Mouse (Mus musculus): ENCODE measurements at regions not wholly inside any gene's neighbourhood (a gene's known extent, or its start where the extent isn't known, plus 50 kb on each side); places are given as distances from the start of the nearest gene placed in this dataset.

GRCm38 (mm10) chr10:21773548-21773947, 108.4 kb upstream of the Sgk1 start:
- 0 out of 2 replicates have a peak, but pooled peaks have one; percentile 15 for ATAC-seq (replicated peaks; ENCODE audit: low read depth, poor library complexity, severe bottlenecking)

- no peak for ATAC-seq (replicated peaks; ENCODE audit: low read depth, poor library complexity, severe bottlenecking)
Measured at GRCm38 (mm10) chr10:21775441-21775840, 106.5 kb upstream of the Sgk1 start.

DNA sequence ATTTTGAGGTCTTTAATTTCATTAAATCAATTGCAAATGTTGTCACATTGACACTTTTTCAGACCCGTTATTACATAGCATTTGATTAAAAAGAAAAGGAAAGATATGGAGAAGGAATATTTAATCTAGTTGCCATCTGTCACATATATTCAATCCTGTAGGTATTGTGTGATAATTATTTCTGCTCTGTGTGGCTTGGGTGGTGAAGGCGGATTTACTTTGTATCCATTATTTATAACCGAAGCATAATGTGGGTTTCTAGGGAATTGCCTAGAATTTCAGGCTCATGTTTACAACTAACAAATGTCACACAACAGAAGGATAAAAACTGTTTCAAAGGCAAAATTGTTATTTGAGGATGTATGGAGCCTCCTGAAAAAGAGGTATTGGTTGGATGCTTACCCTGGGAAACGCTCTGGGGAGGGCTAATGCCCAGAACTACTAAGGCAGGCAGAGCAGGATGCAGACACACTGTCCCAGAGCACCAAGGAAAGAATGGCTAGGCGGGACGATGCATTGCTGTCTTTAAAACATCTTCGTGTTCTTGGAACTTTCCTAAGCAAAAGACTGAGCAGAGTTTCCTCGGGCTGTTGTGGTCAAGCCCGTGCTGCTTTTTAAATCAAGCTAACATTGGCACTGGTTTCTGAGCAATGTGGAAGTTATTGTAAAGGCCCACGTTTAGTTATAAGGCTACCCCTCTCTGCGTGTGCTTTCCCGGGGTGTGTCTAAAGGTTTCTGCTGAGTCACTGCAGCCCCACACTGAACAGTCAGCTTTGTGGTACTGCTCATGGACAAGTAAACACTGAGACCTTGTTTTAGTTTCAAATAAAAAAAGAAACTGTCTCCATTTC, 105.8 kb upstream of the Sgk1 start:
- peak; percentile 85 for ATAC-seq (replicated peaks; ENCODE audit: low read depth, poor library complexity, severe bottlenecking)

GRCm38 (mm10) chr10:21776762-21777080, 105.3 kb upstream of the Sgk1 start:
- ATAC-seq (replicated peaks; ENCODE audit: low read depth, poor library complexity, severe bottlenecking) = no peak

DNA sequence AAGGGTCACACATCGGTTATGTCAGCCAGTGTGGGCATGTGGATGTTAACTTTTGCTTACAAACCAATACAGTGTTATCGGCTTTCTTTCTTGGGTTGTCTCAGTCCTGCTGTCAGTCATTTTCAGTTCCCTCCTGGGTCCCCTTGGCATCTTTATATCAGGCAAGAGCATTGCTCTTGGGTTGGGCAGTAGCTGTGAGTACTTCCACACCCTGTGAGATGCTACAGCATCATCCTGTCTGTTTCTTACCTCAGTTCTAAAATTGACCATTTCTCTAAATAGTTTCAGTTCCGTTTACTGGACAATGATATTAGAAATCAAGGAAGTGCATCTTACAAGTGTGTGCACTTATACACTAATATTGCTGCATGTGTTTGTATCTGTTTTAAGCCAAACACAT, 104.9 kb upstream of the Sgk1 start:
- 0 out of 2 replicates have a peak, but pooled peaks have one; percentile 25 for ATAC-seq (replicated peaks; ENCODE audit: low read depth, poor library complexity, severe bottlenecking)

GRCm38 (mm10) chr10:21783478-21783877, 98.5 kb upstream of the Sgk1 start:
- ATAC-seq (replicated peaks; ENCODE audit: low read depth, poor library complexity, severe bottlenecking) = no peak

DNA sequence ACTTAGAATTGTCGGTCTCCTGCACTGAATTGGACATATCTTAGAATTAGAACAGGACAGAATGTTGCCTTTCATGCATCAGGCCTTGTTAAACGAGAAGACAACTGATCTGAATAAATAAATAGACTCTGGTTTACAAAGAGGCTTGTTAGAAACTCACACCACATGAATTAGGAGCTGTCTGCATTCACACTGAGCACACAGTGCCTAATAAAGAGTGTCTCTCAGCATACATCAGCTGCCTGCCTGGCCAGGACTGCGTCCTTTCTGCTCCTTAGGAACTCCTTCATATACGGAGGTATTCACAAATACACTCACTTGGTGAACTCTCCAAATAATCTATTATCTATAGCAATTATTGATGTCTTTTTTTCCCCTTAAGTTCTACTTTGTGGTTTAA, 96.9 kb upstream of the Sgk1 start:
- ATAC-seq (replicated peaks; ENCODE audit: low read depth, poor library complexity, severe bottlenecking) = no peak

DNA sequence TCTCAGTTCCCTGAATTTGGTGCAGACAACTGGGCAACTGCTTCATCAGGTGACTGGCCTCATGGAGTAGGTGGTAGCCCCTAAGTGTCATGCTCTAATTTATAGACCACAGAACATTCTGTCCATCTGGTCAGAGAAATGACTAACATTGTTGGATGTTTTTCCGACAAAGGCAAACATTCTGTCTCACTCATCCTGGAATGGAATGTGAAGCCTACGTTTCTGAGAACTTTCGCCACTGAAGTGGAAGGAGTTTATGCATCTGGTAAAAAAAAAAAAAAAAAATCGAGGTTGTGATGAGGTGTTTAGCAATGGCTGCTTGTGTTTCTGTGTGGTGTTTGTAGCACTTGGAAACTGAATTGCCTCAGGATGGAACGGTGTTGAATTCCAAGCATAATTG, 96.2 kb upstream of the Sgk1 start:
- no peak for ATAC-seq (replicated peaks; ENCODE audit: low read depth, poor library complexity, severe bottlenecking)

DNA sequence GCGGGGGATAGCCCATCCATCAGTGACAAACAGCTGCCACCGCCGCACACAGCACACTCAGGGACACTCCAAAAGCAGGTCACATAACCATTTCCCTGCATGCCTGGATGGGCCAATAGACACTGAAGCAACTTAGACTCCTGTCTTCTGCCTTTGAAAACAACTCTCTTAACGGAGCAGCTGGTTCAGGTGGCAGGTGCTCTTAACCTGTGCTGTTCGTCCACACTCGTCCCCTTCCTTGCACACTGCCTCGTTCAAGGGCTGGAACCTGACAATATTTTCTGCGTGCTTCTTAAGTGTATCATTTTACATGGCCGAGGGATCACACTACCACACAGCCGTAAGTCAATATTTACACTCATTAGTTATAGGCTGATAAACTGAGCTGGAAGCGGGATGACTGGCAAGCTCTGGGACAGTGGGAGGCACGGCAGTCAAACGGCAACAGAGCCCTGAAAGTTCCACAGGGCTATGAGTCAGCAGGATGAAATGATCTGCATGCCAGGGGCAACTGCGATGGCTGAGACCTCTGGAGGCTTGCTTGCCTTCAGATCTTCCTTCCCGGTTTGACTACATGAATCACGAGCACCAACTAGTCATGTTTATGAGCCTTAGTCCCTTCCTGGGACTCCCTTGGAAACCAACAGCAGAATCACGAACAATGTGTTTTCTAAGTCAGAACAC, 92.0 kb upstream of the Sgk1 start:
- no peak for ATAC-seq (replicated peaks; ENCODE audit: low read depth, poor library complexity, severe bottlenecking)

DNA sequence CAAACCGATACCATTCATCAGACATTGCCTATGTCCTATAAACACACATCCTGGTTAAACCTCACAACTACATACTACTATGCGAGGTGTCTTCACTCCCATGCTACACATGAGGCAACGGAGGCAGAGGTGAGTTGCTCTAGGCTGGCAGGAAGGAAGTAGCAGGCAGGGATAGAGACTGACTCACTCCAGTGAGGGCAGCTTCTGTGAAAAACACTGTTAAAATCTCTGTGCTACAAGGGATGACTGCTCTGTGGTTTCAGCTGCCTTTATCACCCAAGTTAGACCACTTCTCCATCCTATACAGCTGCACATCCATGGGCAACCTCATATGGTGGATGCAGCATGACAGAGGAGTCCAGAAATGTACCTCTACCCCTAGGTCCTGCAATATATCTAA, 91.0 kb upstream of the Sgk1 start:
- peak; percentile 71 for ATAC-seq (replicated peaks; ENCODE audit: low read depth, poor library complexity, severe bottlenecking)

DNA sequence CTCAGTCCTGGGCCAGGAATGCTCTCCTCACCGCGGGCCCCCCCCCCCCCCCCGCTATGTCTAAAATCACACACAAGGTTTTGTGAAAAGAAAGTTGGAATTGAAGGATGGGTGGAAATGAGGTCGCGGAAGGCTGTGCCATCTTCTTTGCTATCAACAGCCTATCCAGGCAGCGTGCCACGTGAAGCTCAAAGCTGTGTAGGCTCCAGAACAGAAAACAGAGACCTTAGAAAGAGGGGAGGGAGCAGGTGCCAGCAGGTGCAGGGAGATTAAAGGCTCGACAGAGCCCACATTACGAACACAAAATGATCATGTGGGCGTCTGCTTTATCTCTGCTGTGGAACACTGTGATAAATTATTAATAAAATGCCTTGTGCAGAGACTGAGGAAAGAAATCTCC, 89.6 kb upstream of the Sgk1 start:
- ATAC-seq (replicated peaks; ENCODE audit: low read depth, poor library complexity, severe bottlenecking) = no peak

DNA sequence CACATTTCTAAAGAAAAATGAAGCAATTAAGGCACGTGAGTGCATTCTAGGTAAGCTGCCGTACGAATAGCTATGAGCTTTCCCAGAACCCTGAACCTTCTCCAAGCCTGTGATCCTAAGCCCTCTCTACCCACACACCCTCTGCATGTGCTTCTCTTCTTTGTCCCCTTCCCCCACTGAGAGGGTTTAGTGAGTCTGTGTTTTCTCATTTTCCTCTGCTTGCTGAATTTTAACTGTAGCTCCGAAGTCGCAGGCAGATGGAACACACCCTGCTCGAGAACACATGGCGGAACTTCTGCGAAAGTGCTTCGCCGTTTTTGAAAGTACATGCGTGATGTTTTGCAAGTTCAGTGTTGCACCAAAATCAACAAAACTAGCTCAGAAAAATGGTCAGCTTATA, 88.3 kb upstream of the Sgk1 start:
- ATAC-seq (replicated peaks; ENCODE audit: low read depth, poor library complexity, severe bottlenecking) = no peak

DNA sequence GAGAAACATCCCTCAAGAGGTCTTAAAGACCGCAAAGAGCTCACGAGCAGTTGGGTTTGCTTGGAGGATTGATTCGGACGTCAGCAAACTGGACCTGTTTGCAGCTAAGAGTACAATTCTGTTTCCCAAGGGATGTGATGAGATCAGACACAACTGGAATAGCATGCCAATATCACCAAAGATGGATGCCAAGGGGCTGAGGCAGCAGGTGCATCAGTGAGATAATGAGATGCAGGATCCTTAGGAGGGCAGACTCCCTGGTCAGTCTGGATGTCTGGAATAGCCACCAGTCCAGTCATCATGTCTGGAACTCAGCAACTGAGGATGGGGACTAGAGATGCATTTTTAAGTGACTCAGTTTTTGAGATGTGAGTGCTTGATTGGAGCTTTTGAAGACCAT, 85.6 kb upstream of the Sgk1 start:
- no peak for ATAC-seq (replicated peaks; ENCODE audit: low read depth, poor library complexity, severe bottlenecking)

- no peak for ATAC-seq (replicated peaks; ENCODE audit: low read depth, poor library complexity, severe bottlenecking)
Measured at GRCm38 (mm10) chr10:21798103-21798502, 83.9 kb upstream of the Sgk1 start.

DNA sequence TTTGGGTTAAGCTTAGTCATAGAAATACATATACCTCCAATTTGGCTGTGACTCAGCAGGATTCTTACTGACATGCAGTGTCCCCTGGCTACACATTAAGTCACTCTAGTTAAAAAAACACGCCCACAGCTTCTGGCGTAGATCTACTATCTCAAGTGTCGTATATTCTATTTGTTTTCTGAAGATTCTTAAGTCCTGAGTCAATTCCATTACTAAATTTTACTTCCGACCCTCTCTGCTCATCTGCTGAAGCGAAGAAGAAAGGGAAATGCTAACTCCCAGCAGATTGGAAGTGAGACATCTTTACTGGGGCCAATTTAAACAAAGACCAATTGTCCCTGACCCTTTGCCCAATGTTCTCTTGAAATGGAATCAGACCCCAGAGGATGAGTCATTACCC, 80.4 kb upstream of the Sgk1 start:
- no peak for ATAC-seq (replicated peaks; ENCODE audit: low read depth, poor library complexity, severe bottlenecking)

DNA sequence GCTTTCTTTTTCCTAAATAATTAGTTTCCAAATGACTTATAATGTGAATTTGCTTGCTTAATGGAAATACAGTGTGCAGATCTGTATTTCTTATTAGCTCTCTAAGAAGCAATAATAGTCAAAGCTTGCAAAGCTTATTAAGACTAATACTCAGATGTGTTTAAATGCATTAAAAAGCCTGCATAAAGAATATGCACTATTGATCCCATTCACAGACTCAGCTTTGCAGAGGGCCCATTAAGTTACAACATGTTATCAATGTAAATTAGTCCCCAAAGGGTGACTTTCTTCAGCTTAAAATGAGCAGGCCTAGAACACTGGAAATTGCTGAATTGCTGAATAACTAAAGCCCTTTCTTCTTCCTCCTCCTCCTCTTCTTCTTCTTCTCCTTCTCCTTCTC, 78.8 kb upstream of the Sgk1 start:
- no peak for ATAC-seq (replicated peaks; ENCODE audit: low read depth, poor library complexity, severe bottlenecking)

DNA sequence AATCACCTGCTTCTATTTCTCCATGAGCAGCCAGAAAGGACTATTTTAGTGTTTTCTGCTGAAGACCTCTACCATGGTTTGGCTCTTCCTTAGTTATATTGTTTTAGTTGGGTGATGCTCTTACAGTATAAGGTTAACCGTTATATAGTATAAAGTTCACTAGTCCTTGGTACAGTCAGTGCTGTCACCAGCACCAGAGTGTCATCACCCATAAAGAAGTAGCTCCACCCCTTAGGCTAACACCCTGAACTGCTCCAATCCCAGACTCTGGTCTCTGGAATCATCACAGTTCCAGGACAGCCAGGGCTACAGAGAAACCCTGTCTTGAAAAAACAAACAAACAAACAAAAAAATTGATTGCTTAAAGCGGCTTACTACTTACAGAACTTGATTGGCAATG, 77.2 kb upstream of the Sgk1 start:
- ATAC-seq (replicated peaks; ENCODE audit: low read depth, poor library complexity, severe bottlenecking) = no peak

DNA sequence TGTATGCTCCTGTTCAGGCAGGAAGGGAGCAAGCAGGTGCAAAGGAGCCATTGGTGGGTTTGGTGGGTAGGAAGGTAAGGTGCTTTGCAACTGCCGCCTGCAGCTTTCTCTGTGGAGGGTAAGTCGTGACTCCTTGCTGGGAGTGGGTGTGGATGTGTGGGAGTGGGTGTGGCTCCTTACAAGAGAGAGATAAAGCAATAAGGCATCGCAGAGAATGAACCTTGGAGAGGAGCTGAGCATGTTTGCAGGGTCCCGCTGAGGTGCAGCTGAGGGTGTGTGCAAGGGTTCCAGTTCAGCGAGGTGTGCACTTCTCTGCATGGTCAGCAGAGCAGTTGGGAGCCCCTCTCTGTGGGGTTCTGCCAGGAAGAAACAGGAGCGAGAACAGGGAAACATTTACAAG, 76.4 kb upstream of the Sgk1 start:
- no peak for ATAC-seq (replicated peaks; ENCODE audit: low read depth, poor library complexity, severe bottlenecking)

DNA sequence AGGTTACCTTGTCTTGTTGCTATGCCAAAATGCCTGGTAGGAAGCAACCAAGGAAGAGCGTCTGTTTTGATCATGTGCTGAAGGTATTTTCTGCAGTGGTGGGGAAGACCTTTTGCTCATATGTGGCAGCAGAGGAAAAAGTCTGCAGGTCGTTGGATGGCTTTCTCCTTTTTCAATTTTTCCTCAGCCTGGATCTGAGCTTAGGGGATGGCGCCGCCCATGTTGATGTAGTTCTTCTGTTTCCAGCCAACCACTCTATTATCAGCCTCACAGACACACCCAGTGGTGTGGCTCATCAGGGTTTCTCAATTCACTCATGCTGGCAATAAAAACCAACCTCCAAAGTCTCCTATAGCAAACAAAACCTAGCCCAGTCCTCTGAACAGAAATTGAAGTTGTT, 75.3 kb upstream of the Sgk1 start:
- ATAC-seq (replicated peaks; ENCODE audit: low read depth, poor library complexity, severe bottlenecking) = no peak

DNA sequence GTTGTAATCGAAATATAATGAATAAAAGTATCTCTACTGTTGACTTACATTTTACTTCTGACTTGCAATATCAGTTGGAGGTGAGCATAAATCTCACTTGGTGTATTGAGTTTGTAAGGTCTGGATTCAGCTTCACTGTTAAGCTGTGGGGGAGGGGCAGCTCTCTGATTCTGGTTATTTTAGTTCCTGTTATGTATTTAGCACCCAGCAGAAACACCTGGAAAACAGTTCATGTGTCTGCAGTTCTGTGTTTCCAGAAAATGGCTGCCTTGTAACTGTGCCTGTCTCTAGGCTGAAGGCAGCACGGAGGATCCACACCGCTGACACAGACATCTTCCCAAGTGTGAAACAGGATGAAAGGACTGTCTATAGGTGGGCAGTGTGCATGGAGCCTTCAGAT, 62.3 kb upstream of the Sgk1 start:
- no peak for ATAC-seq (replicated peaks; ENCODE audit: low read depth, poor library complexity, severe bottlenecking)

DNA sequence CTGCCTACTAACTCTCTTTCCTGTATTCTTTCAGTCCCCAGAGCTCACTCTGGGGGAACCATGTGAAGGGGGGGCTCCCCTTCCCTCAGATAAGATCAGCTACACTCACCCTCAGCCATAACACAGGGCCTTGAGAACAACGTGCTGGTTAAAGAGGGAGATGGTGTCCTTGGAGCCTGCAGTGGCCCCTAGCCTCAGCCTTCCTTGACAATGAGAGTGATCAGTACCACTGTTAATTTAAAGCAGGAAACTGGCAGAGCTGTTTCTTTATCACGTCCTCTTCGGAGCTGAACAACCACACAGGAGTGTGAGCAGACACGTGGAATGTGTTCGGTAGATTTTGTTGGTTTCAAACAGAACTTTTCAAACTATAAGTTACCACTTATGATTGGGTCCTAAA, 60.6 kb upstream of the Sgk1 start:
- peak; percentile 54; the same call in 1 of the 2 replicates for ATAC-seq (replicated peaks; ENCODE audit: low read depth, poor library complexity, severe bottlenecking)

Data from common myeloid progenitor, adult 5-6 weeks (primary cell).